Mouse (Mus musculus) forebrain, embryonic 15.5 days (tissue): ENCODE data around the gene Tmprss4. TPM values are rescaled to one million over a fixed set of nuclear protein-coding genes. Genes with fewer than 3 reads are reported as not detected.

Experiments used
- ATAC-seq: fragments of 200-750 bp; cut with Nextera tagmentation; replicated peaks from 2 replicates; pipeline ENCODE4 v1.8.0; 2017; ENCODE audit warnings: mild to moderate bottlenecking, moderate TSS enrichment, moderate library complexity
- H3K27ac ChIP-seq: fragments of 300-500 bp; sonication (generic); replicated peaks from 2 replicates; pipeline ENCODE4 v1.5.1; 2015; ENCODE audit warnings: mild to moderate bottlenecking, inconsistent platforms
- H3K27me3 ChIP-seq: fragments of 300-500 bp; sonication (generic); 2 replicates; pipeline ENCODE4 v1.6.1; 2015; ENCODE audit warnings: inconsistent platforms
- H3K36me3 ChIP-seq: fragments of 300-500 bp; sonication (generic); 2 replicates; pipeline ENCODE4 v1.6.1; 2015; ENCODE audit warnings: mild to moderate bottlenecking, inconsistent platforms
- H3K4me1 ChIP-seq: fragments of 300-500 bp; sonication (generic); 2 replicates; pipeline ENCODE4 v1.6.1; 2015; ENCODE audit warnings: inconsistent platforms
- H3K4me2 ChIP-seq: fragments of 300-500 bp; sonication (generic); replicated peaks from 2 replicates; pipeline ENCODE4 v1.6.1; 2015; ENCODE audit warnings: mild to moderate bottlenecking, inconsistent platforms
- H3K4me3 ChIP-seq: fragments of 300-500 bp; sonication (generic); 2 replicates; pipeline ENCODE4 v1.5.1; 2015; ENCODE audit warnings: mild to moderate bottlenecking, inconsistent platforms
- H3K9ac ChIP-seq: fragments of 300-500 bp; sonication (generic); replicated peaks from 2 replicates; pipeline ENCODE4 v1.6.1; 2015; ENCODE audit warnings: mild to moderate bottlenecking, inconsistent platforms
- H3K9me3 ChIP-seq: fragments of 300-500 bp; sonication (generic); 2 replicates; pipeline ENCODE4 v1.6.1; 2016; ENCODE audit warnings: inconsistent platforms
- WGBS: fragments of 180-500 bp; shearing (Covaris S2); methylation state at CpG from one replicate; pipeline ENCODE4 v1.1.7; 2015; ENCODE audit warnings: mixed read lengths; 5-methylcytosine and 5-hydroxymethylcytosine counted together
- polyA plus RNA-seq: library from polyadenylated mRNA; unstranded; fragments of >200 nt; fragmentation: Nextera tagmentation; extraction: Ambion mirVana; gene quantifications from 2 replicates; pipeline ENCODE4 v1.2.1, GENCODE M21; 2015

The Tmprss4 gene
- not detected in 2 replicates for polyA plus RNA-seq

DNA sequence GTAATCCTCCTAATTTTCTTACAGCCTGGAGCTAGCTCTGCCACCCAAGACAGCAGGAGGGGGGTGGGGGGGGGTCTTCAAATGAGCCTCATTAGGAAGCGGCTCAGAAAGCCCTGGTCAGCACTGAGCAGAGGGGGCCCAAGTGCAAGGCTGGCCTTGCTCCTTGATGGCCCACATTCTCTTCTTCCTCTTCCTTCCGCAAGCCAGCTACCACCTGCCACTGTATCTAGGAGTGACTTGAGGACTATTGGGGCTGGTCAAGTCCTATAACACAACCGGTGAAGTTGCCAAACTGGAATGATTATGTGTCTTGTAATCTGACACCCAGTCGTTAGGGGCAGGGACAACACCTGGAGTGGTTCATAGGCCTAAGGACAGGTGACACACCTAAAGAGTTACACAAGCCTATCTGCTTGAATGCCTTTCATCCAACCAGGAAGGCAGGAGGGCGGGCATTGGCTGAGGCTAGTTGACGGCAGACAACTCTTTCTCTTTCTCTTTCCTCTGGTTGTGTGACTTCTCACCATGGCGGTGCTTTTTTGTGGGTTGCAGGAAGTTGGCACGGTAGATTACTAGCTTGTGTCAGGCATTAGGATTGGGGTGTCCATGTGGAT lies at the start of gene Tmprss4:
TSS of gene Tmprss4 (minus strand) at position 296 of the 614 bp plus-strand sequence.
- no peak for ATAC-seq
- H3K4me3 ChIP-seq: no peak within 1 kb of the TSS
- H3K36me3 ChIP-seq: no peaks in the 10 kb centered on the region
- H3K27me3 ChIP-seq: no peaks in the 10 kb centered on the region
- H3K27ac ChIP-seq: no peak within 1 kb of the TSS
- no peak within 1 kb of the TSS for H3K4me2 ChIP-seq
- WGBS: 82% methylated on average over 8 of the region's 8 CpGs
- H3K9ac ChIP-seq: no peak within 1 kb of the TSS
- no peaks in the 10 kb centered on the region for H3K4me1 ChIP-seq
- H3K9me3 ChIP-seq: no peaks in the 10 kb centered on the region

GRCm38 (mm10) chr9:45252395-45252794 lies 48.5 kb upstream of the Tmprss4 start:
- H3K36me3 ChIP-seq: no peaks in the 10 kb centered on the region
- no peak overlapping the region for H3K27ac ChIP-seq
- H3K9me3 ChIP-seq: no peaks in the 10 kb centered on the region
- H3K4me2 ChIP-seq: no peak overlapping the region
- ATAC-seq: no peak
- WGBS: 81% methylated on average over 6 of the region's 6 CpGs
- no peaks in the 10 kb centered on the region for H3K27me3 ChIP-seq
- no peak overlapping the region for H3K4me3 ChIP-seq
- no peaks in the 10 kb centered on the region for H3K4me1 ChIP-seq
- no peak overlapping the region for H3K9ac ChIP-seq

DNA sequence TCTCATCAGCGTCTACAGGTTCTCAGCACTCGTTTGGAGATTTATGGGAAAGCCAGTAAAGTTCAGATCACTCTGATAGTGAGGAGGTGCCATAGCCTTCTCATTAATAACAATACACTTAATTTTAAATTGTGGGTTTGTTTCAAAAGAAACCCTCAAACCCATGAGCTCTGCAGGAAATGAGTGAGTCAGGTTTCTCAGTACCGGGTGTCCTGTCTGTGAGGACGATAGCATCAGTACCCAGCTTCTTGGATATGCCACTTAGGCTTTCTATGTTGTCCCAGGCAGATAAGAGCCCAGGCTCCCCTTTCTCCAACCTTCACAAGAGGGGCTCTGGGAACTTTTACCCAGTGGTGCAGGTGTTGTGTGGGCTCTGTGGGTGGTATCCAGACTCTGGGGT lies 48.1 kb upstream of the Tmprss4 start:
- Histone ChIP-seq H3K36me3 (no peaks in the 10 kb centered on the region), H3K4me3 (no peak overlapping the region), H3K4me2 (no peak overlapping the region), H3K4me1 (no peaks in the 10 kb centered on the region), H3K9ac (no peak overlapping the region), H3K27ac (no peak overlapping the region), H3K27me3 (no peaks in the 10 kb centered on the region), H3K9me3 (no peaks in the 10 kb centered on the region)
- WGBS: 78% methylated on average over 4 of the region's 4 CpGs
- no peak for ATAC-seq

- H3K4me2 ChIP-seq: no peak overlapping the region
- H3K27me3 ChIP-seq: no peaks in the 10 kb centered on the region
- no peaks in the 10 kb centered on the region for H3K4me1 ChIP-seq
- no peaks in the 10 kb centered on the region for H3K36me3 ChIP-seq
- H3K9ac ChIP-seq: no peak overlapping the region
- 90% methylated on average over 3 of the region's 3 CpGs for WGBS
- no peak overlapping the region for H3K4me3 ChIP-seq
- H3K27ac ChIP-seq: no peak overlapping the region
- no peaks in the 10 kb centered on the region for H3K9me3 ChIP-seq
- no peak for ATAC-seq
Observed at GRCm38 (mm10) chr9:45251281-45251680, 47.4 kb upstream of the Tmprss4 start.

DNA sequence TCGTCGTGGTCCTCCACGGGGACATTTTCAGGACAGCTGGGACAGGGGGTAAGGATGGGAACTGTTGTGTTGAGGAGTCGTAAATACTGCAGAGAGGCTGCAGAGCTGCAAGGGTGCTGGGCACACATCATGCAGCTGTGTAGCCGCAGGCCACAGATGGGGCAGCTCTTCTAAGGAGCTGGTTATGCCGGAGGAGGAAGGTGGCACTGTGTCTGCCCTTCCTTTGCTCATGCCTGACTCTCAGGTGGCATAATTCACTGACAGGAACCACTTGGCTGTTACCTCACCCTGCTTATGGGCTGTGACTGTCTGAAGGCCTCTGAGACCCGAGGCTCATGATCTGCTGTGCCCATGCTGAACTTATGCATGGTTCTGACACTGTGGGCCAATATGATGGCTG lies 46.4 kb upstream of the Tmprss4 start:
- whole genome bisulfite sequencing: 90% methylated on average over 7 of the region's 7 CpGs
- no peaks in the 10 kb centered on the region for H3K4me1 ChIP-seq
- no peak overlapping the region for H3K27ac ChIP-seq

GRCm38 (mm10) chr9:45247536-45247935 lies 43.6 kb upstream of the Tmprss4 start:
- Histone ChIP-seq H3K9me3 (no peaks in the 10 kb centered on the region), H3K36me3 (no peaks in the 10 kb centered on the region), H3K4me3 (no peak overlapping the region), H3K4me1 (no peaks in the 10 kb centered on the region), H3K4me2 (no peak overlapping the region), H3K9ac (no peak overlapping the region), H3K27ac (no peak overlapping the region), H3K27me3 (no peaks in the 10 kb centered on the region)
- 79% methylated on average over 2 of the region's 2 CpGs for WGBS
- no peak for ATAC-seq

More for the DNA sequence above, 46.4 kb upstream of the Tmprss4 start:
- Histone ChIP-seq H3K4me2 (no peak overlapping the region), H3K27me3 (no peaks in the 10 kb centered on the region), H3K4me3 (no peak overlapping the region), H3K9me3 (no peaks in the 10 kb centered on the region), H3K36me3 (no peaks in the 10 kb centered on the region), H3K9ac (no peak overlapping the region)
- no peak for ATAC-seq

DNA sequence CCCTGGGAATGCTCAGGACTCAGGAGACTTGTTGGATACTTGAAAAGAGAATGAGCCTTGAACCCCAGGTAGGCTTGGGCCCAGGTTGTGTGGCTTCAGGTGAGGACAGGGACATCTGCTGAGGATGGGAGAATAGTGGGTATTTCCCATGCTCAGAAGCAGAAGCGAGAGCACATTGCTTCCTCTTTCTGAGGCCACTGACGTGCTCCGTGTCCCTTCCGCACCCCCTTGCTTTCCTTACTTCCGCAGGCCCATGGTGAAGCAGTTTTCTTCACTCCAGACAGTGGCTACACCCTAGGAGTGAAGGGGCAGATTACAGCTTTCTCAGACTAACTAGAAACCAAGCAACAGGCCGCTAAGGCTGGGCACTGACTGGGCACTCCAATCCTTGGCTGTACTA lies 42.2 kb upstream of the Tmprss4 start:
- Histone ChIP-seq H3K4me2 (no peak overlapping the region), H3K27ac (no peak overlapping the region), H3K4me1 (no peaks in the 10 kb centered on the region), H3K4me3 (no peak overlapping the region), H3K9ac (no peak overlapping the region), H3K36me3 (no peaks in the 10 kb centered on the region), H3K9me3 (no peaks in the 10 kb centered on the region), H3K27me3 (no peaks in the 10 kb centered on the region)
- 88% methylated on average over 6 of the region's 6 CpGs for WGBS
- ATAC-seq: no peak

DNA sequence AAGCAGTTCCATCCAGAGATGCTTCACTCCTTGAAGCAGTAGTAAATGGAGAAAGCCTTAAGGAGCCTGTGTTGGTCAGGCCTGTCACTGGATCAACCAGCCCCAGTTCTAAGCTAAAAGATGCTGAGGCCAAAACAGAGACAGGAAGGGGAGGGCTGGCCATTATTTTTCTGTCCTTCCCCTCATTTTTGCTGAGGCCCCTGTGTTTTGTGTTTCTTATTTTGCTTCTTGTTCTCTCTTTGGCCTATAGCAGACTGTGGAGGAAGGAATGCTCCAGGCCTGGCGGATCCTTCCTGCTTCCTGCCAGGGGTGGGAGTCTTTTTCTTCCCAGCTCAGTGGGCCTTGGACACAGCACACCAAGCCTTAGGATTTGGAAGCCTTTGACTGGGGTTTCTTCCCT lies 41.5 kb upstream of the Tmprss4 start:
- H3K9me3 ChIP-seq: no peaks in the 10 kb centered on the region
- H3K4me3 ChIP-seq: no peak overlapping the region
- H3K4me2 ChIP-seq: no peak overlapping the region
- H3K9ac ChIP-seq: no peak overlapping the region
- H3K4me1 ChIP-seq: no peaks in the 10 kb centered on the region
- H3K27me3 ChIP-seq: no peaks in the 10 kb centered on the region
- ATAC-seq: no peak
- no peaks in the 10 kb centered on the region for H3K36me3 ChIP-seq
- H3K27ac ChIP-seq: no peak overlapping the region
- 71% methylated on average over 1 of the region's 1 CpGs for WGBS

- Histone ChIP-seq H3K27me3 (no peaks in the 10 kb centered on the region), H3K4me1 (no peaks in the 10 kb centered on the region), H3K4me2 (no peak overlapping the region), H3K4me3 (no peak overlapping the region), H3K36me3 (no peaks in the 10 kb centered on the region), H3K27ac (no peak overlapping the region), H3K9ac (no peak overlapping the region), H3K9me3 (no peaks in the 10 kb centered on the region)
- no peak for ATAC-seq
- whole genome bisulfite sequencing: 79% methylated on average over 5 of the region's 5 CpGs
Observed at GRCm38 (mm10) chr9:45241397-45241796, 37.5 kb upstream of the Tmprss4 start.

- Histone ChIP-seq H3K9ac (no peak overlapping the region), H3K9me3 (no peaks in the 10 kb centered on the region), H3K4me1 (no peaks in the 10 kb centered on the region), H3K4me2 (no peak overlapping the region), H3K27ac (no peak overlapping the region), H3K36me3 (no peaks in the 10 kb centered on the region), H3K4me3 (no peak overlapping the region), H3K27me3 (no peaks in the 10 kb centered on the region)
- ATAC-seq: no peak
- WGBS: 46% methylated on average over 7 of the region's 7 CpGs
Observed at GRCm38 (mm10) chr9:45236744-45237143, 32.9 kb upstream of the Tmprss4 start.

DNA sequence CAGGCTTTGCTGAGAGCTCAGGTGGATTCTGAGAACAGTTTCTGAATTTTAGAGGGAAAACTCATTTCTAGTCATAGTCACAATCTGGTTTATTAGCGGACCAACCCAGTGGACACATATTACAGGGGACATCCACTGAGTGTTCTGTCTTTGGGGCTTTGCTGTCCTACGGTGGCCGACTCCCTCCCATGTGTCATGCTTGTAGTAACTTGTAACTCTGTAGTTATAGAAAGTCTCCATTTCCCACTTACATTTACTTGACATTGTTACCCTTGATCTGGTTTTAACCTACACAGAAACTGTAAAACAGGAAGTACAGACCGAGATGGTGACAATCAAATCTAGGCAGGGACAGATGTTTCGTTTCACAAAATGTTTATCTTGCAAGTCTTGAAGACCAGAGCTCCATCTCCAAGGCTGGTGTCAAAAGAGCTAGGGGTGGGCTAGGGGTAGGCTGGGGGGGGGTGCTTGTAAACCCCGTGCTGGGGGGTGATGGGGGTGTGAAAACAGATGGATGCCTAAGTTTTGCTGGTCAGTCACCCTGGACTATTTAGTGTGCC lies 31.9 kb upstream of the Tmprss4 start:
- Histone ChIP-seq H3K4me3 (no peak overlapping the region), H3K27ac (no peak overlapping the region), H3K27me3 (no peaks in the 10 kb centered on the region), H3K9me3 (no peaks in the 10 kb centered on the region), H3K36me3 (no peaks in the 10 kb centered on the region), H3K9ac (no peak overlapping the region), H3K4me2 (no peak overlapping the region), H3K4me1 (no peaks in the 10 kb centered on the region)
- 91% methylated on average over 6 of the region's 6 CpGs for WGBS
- no peak for ATAC-seq

DNA sequence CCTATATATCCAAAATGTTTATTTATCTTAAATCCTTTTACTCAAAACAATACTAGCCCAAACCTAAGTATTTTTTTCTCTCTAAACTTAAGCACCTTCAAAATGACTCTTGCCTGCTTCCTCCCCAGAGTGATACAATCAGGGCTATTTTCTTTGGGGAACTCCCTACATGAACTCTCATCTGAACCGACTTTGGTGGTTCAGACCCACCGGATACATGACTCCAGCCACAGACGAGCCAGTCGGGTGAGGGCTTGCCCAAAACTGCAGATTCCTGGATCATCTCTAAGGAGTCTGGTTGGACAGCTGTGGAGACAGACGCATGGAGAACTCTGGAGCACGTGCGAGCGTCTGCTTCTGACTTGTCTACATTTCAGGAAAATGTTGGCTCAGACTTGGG lies 25.5 kb upstream of the Tmprss4 start:
- H3K4me3 ChIP-seq: no peak overlapping the region
- no peak overlapping the region for H3K27ac ChIP-seq
- H3K27me3 ChIP-seq: no peaks in the 10 kb centered on the region
- WGBS: 79% methylated on average over 8 of the region's 8 CpGs
- no peaks in the 10 kb centered on the region for H3K4me1 ChIP-seq
- H3K9me3 ChIP-seq: no peaks in the 10 kb centered on the region
- H3K9ac ChIP-seq: no peak overlapping the region
- H3K4me2 ChIP-seq: no peak overlapping the region
- no peak for ATAC-seq
- no peaks in the 10 kb centered on the region for H3K36me3 ChIP-seq

GRCm38 (mm10) chr9:45221567-45221966 lies 17.7 kb upstream of the Tmprss4 start:
- ATAC-seq: no peak
- H3K4me2 ChIP-seq: no peak overlapping the region
- H3K36me3 ChIP-seq: no peaks in the 10 kb centered on the region
- no peaks in the 10 kb centered on the region for H3K27me3 ChIP-seq
- no peak overlapping the region for H3K27ac ChIP-seq
- 14% methylated on average over 6 of the region's 6 CpGs for WGBS
- H3K4me3 ChIP-seq: no peak overlapping the region
- no peaks in the 10 kb centered on the region for H3K4me1 ChIP-seq
- no peak overlapping the region for H3K9ac ChIP-seq
- no peaks in the 10 kb centered on the region for H3K9me3 ChIP-seq
